Mouse (Mus musculus): ENCODE data around the gene Ccr8. TPM values are rescaled to one million over a fixed set of nuclear protein-coding genes. Genes with fewer than 3 reads are reported as not detected.
A peak's percentile ranks its signal among the peaks of the same experiment; 100 is the strongest.
"Not testable (repeated sequence)": the region's sequence is repeated elsewhere in the genome, so short reads cannot be mapped to it uniquely, and the experiment has no call there.

Ccr8 gene
- polyA plus RNA-seq, 1 experiment from 2014 or later = not detected

GRCm38 (mm10) chr9:120098682-120099081 lies 6.8 kb downstream of the Ccr8 start:
- 0 out of 2 replicates have a peak overlapping the region, but pooled peaks have one; percentile 7 for H3K4me2 ChIP-seq
- no peak overlapping the region for H3K4me3 ChIP-seq
- H3K9me3 ChIP-seq = no peaks in the 10 kb centered on the region
- peak overlapping the region; percentile 22; the same call in 1 of the 2 replicates for H3K9ac ChIP-seq
- no peak; the same call in 1 of the 2 replicates for ATAC-seq (ENCODE audit: low read depth)
- 21% methylated on average over 7 of the region's 7 CpGs for WGBS
- H3K27me3 ChIP-seq = no peaks in the 10 kb centered on the region
- no peaks in the 10 kb centered on the region for H3K36me3 ChIP-seq
- no peak overlapping the region for H3K27ac ChIP-seq (replicated peaks)
- H3K4me1 ChIP-seq (replicated peaks) = no peaks in the 10 kb centered on the region

- Histone ChIP-seq H3K27me3 (no peaks in the 10 kb centered on the region), H3K9ac (no peak overlapping the region), H3K4me2 (no peak overlapping the region), H3K36me3 (no peaks in the 10 kb centered on the region), H3K9me3 (peaks cover 3% of the 10 kb centered on the region; the same call in 1 of the 2 replicates), H3K4me1 (replicated peaks) (no peaks in the 10 kb centered on the region), H3K27ac (replicated peaks) (no peak overlapping the region), H3K4me3 (no peak overlapping the region)
- 88% methylated on average over 8 of the region's 8 CpGs for WGBS
- ATAC-seq (ENCODE audit: low read depth) = no peak
Observed at GRCm38 (mm10) chr9:120099304-120099703, 7.4 kb downstream of the Ccr8 start.

- Histone ChIP-seq H3K27ac (replicated peaks) (no peak overlapping the region), H3K9me3 (peaks cover 5% of the 10 kb centered on the region; the same call in 1 of the 2 replicates), H3K4me3 (no peak overlapping the region), H3K27me3 (no peaks in the 10 kb centered on the region), H3K4me2 (no peak overlapping the region), H3K9ac (no peak overlapping the region), H3K36me3 (no peaks in the 10 kb centered on the region), H3K4me1 (replicated peaks) (no peaks in the 10 kb centered on the region)
- ATAC-seq (ENCODE audit: low read depth) = no peak
- WGBS = 98% methylated on average over 2 of the region's 2 CpGs
Observed at GRCm38 (mm10) chr9:120101165-120101564, 9.3 kb downstream of the Ccr8 start.

GRCm38 (mm10) chr9:120108953-120109352 lies 17.0 kb downstream of the Ccr8 start:
- H3K4me1 ChIP-seq (replicated peaks); H3K4me3 ChIP-seq; H3K27me3 ChIP-seq; H3K36me3 ChIP-seq; H3K4me2 ChIP-seq; H3K9ac ChIP-seq; H3K9me3 ChIP-seq; H3K27ac ChIP-seq (replicated peaks); ATAC-seq (ENCODE audit: low read depth): not testable (repeated sequence)
- WGBS = 93% methylated on average over 12 of the region's 12 CpGs

GRCm38 (mm10) chr9:120110211-120111018 lies 18.5 kb downstream of the Ccr8 start, which contains the start of gene Slc25a38:
Slc25a38 (plus strand) TSS chr9:120110374.
- Histone ChIP-seq H3K4me2 (peak within 1 kb of the TSS; percentile 70), H3K4me3 (peak within 1 kb of the TSS; percentile 85), H3K36me3 (no peaks in the 10 kb centered on the region), H3K27me3 (no peaks in the 10 kb centered on the region), H3K9me3 (no peaks in the 10 kb centered on the region), H3K4me1 (replicated peaks) (peaks cover 9% of the 10 kb centered on the region), H3K9ac (peak within 1 kb of the TSS; percentile 83), H3K27ac (replicated peaks) (peak within 1 kb of the TSS; percentile 95)
- ATAC-seq (ENCODE audit: low read depth) = peak; percentile 99
- WGBS = under 1% methylated on average over 62 of the region's 62 CpGs

- peak overlapping the region; percentile 95 for H3K27ac ChIP-seq (replicated peaks)
- peak overlapping the region; percentile 83 for H3K9ac ChIP-seq
- H3K4me2 ChIP-seq = peak overlapping the region; percentile 70
- H3K27me3 ChIP-seq = no peaks in the 10 kb centered on the region
- H3K36me3 ChIP-seq = peaks cover 2% of the 10 kb centered on the region; the same call in 1 of the 2 replicates
- H3K9me3 ChIP-seq = no peaks in the 10 kb centered on the region
- WGBS = 81% methylated on average over 15 of the region's 15 CpGs
- ATAC-seq (ENCODE audit: low read depth) = no peak
- peaks cover 9% of the 10 kb centered on the region for H3K4me1 ChIP-seq (replicated peaks)
- H3K4me3 ChIP-seq = peak overlapping the region; percentile 85
Observed at GRCm38 (mm10) chr9:120111156-120111945, 19.4 kb downstream of the Ccr8 start.

GRCm38 (mm10) chr9:120112472-120112871 lies 20.6 kb downstream of the Ccr8 start:
- Histone ChIP-seq H3K27ac (replicated peaks) (no peak overlapping the region), H3K9ac (no peak overlapping the region), H3K4me2 (no peak overlapping the region), H3K4me1 (replicated peaks) (peaks cover 9% of the 10 kb centered on the region), H3K9me3 (no peaks in the 10 kb centered on the region), H3K27me3 (no peaks in the 10 kb centered on the region), H3K4me3 (no peak overlapping the region), H3K36me3 (peaks cover 13% of the 10 kb centered on the region)
- WGBS = 90% methylated on average over 6 of the region's 6 CpGs
- ATAC-seq (ENCODE audit: low read depth) = no peak

GRCm38 (mm10) chr9:120113456-120113855 lies 21.5 kb downstream of the Ccr8 start:
- H3K36me3 ChIP-seq = peaks cover 23% of the 10 kb centered on the region
- 98% methylated on average over 7 of the region's 7 CpGs for WGBS
- H3K27me3 ChIP-seq = no peaks in the 10 kb centered on the region
- no peak overlapping the region for H3K4me3 ChIP-seq
- H3K27ac ChIP-seq (replicated peaks) = no peak overlapping the region
- H3K9ac ChIP-seq = no peak overlapping the region
- H3K9me3 ChIP-seq = no peaks in the 10 kb centered on the region
- H3K4me1 ChIP-seq (replicated peaks) = peaks cover 9% of the 10 kb centered on the region
- H3K4me2 ChIP-seq = no peak overlapping the region
- no peak for ATAC-seq (ENCODE audit: low read depth)

- H3K4me3 ChIP-seq = no peak overlapping the region
- ATAC-seq (ENCODE audit: low read depth) = no peak
- H3K27ac ChIP-seq (replicated peaks) = no peak overlapping the region
- 88% methylated on average over 17 of the region's 17 CpGs for WGBS
- H3K4me1 ChIP-seq (replicated peaks) = peaks cover 9% of the 10 kb centered on the region
- no peaks in the 10 kb centered on the region for H3K9me3 ChIP-seq
- no peaks in the 10 kb centered on the region for H3K27me3 ChIP-seq
- no peak overlapping the region for H3K4me2 ChIP-seq
- H3K36me3 ChIP-seq = peaks cover 29% of the 10 kb centered on the region
- H3K9ac ChIP-seq = 0 out of 2 replicates have a peak overlapping the region, but pooled peaks have one; percentile 41
Observed at GRCm38 (mm10) chr9:120114051-120114788, 22.3 kb downstream of the Ccr8 start.

GRCm38 (mm10) chr9:120114789-120115151 lies 22.9 kb downstream of the Ccr8 start:
- H3K9me3 ChIP-seq = no peaks in the 10 kb centered on the region
- peaks cover 34% of the 10 kb centered on the region for H3K36me3 ChIP-seq
- peaks cover 9% of the 10 kb centered on the region for H3K4me1 ChIP-seq (replicated peaks)
- 89% methylated on average over 2 of the region's 2 CpGs for WGBS
- ATAC-seq (ENCODE audit: low read depth) = no peak
- no peak overlapping the region for H3K4me2 ChIP-seq
- no peak overlapping the region for H3K4me3 ChIP-seq
- H3K9ac ChIP-seq = no peak overlapping the region
- H3K27me3 ChIP-seq = no peaks in the 10 kb centered on the region
- H3K27ac ChIP-seq (replicated peaks) = no peak overlapping the region

GRCm38 (mm10) chr9:120115580-120115979 lies 23.7 kb downstream of the Ccr8 start:
- H3K4me3 ChIP-seq = no peak overlapping the region
- no peak overlapping the region for H3K9ac ChIP-seq
- H3K4me2 ChIP-seq = no peak overlapping the region
- ATAC-seq (ENCODE audit: low read depth) = no peak
- H3K4me1 ChIP-seq (replicated peaks) = peaks cover 9% of the 10 kb centered on the region
- H3K36me3 ChIP-seq = peaks cover 42% of the 10 kb centered on the region
- no peaks in the 10 kb centered on the region for H3K9me3 ChIP-seq
- no peak overlapping the region for H3K27ac ChIP-seq (replicated peaks)
- no peaks in the 10 kb centered on the region for H3K27me3 ChIP-seq
- WGBS = 84% methylated on average over 5 of the region's 5 CpGs
